Mouse (Mus musculus) left cerebral cortex, adult 2 months (tissue): ENCODE results near the gene Dnali1. TPM values are rescaled to one million over a fixed set of nuclear protein-coding genes. Genes with fewer than 3 reads are reported as not detected.
A peak's percentile ranks its signal among the peaks of the same experiment; 100 is the strongest.

Experiments
- DNase-seq, 2 experiments: peaks; one replicate each; pipeline ENCODE4 v3.0.0; 2021 to 2022; ENCODE audit warnings: low spot score in 2 of 2, mixed read lengths in 1 of 2; ENCODE audit errors: extremely low spot score in 1 of 2
- H3K27ac ChIP-seq: fragments of 200-600 bp; 2 replicates; pipeline ENCODE4 v1.8.1; 2022
- H3K4me3 ChIP-seq: fragments of 200-600 bp; 2 replicates; pipeline ENCODE4 v1.8.1; 2022
- CTCF ChIP-seq: fragments of 200-600 bp; IDR thresholded peaks from 2 replicates; pipeline ENCODE4 v1.8.1; 2022; ENCODE audit warnings: antibody characterized with exemption, mild to moderate bottlenecking, moderate library complexity
- intact Hi-C: fragments of 180-260 bp; cut with DNase I; formaldehyde crosslinking; loops from one replicate; pipeline ENCODE4 v1.15.1; 2025
- total RNA-seq, 2 experiments: library from RNA; stranded (reverse); gene quantifications; 2 replicates each; pipeline ENCODE4 v1.2.3; 2021

Dnali1 gene
- total RNA-seq, 2 experiments from 2014 or later: 0.27 to 0.37 TPM

GRCm38 (mm10) chr4:125077700-125078099, 12.2 kb upstream of the Dnali1 start:
- intact Hi-C loops: no loop called here
- no peak for DNase-seq

GRCm38 (mm10) chr4:125066490-125067370, 1.2 kb upstream of the Dnali1 start, which contains the start of gene Snip1:
TSS of gene Snip1 (plus strand) at chr4:125066672.
- peak; percentile 93 to 94 for DNase-seq
- TF ChIP-seq CTCF: no peak
- Histone ChIP-seq H3K27ac (peak within 1 kb of the TSS; percentile 79), H3K4me3 (peak within 1 kb of the TSS; percentile 93)
- intact Hi-C loops: loop anchor here (1.0 kb wide), 1 partner anchor 19 kb away; the partner anchor contains the start of gene Meaf6

More at GRCm38 (mm10) chr4:125077700-125078099, 12.2 kb upstream of the Dnali1 start:
- Histone ChIP-seq H3K4me3 (no peak overlapping the region), H3K27ac (no peak overlapping the region)
- no peak for TF ChIP-seq CTCF

GRCm38 (mm10) chr4:125063829-125064228, 1.7 kb downstream of the Dnali1 start:
- Histone ChIP-seq H3K27ac (no peak overlapping the region), H3K4me3 (no peak overlapping the region)
- TF ChIP-seq CTCF: no peak
- no peak for DNase-seq
- intact Hi-C loops: no loop called here

- peak; percentile 43 to 56 for DNase-seq
- peak; percentile 77 for TF ChIP-seq CTCF
- H3K4me3 ChIP-seq: no peak overlapping the region
- H3K27ac ChIP-seq: no peak overlapping the region
- intact Hi-C loops: loop anchor here (1.0 kb wide), 1 partner anchor 116 kb away; no protein-coding TSS in a partner anchor
These were observed 6.5 kb downstream of the Dnali1 start for GRCm38 (mm10) chr4:125059025-125059424.

- intact Hi-C loops: no loop called here
These were observed 7.5 kb downstream of the Dnali1 start for GRCm38 (mm10) chr4:125058033-125058432.

GRCm38 (mm10) chr4:125057273-125057672, 8.2 kb downstream of the Dnali1 start:
- H3K27ac ChIP-seq: no peak overlapping the region
- no peak for DNase-seq
- intact Hi-C loops: no loop called here
- TF ChIP-seq CTCF: no peak
- no peak overlapping the region for H3K4me3 ChIP-seq

More at GRCm38 (mm10) chr4:125058033-125058432, 7.5 kb downstream of the Dnali1 start:
- no peak overlapping the region for H3K4me3 ChIP-seq
- no peak overlapping the region for H3K27ac ChIP-seq
- no peak for TF ChIP-seq CTCF
- DNase-seq: no peak

- no peak for TF ChIP-seq CTCF
- intact Hi-C loops: no loop called here
- Histone ChIP-seq H3K27ac (no peak overlapping the region), H3K4me3 (no peak overlapping the region)
- DNase-seq: no peak
These were observed 9.0 kb downstream of the Dnali1 start for GRCm38 (mm10) chr4:125056476-125056875.

- Histone ChIP-seq H3K4me3 (no peak overlapping the region), H3K27ac (no peak overlapping the region)
- TF ChIP-seq CTCF: no peak
- intact Hi-C loops: no loop called here
- DNase-seq: no peak
These were observed 10.1 kb downstream of the Dnali1 start for GRCm38 (mm10) chr4:125055385-125055784.

GRCm38 (mm10) chr4:125044454-125044853, 21.0 kb downstream of the Dnali1 start:
- no peak for TF ChIP-seq CTCF
- intact Hi-C loops: no loop called here
- Histone ChIP-seq H3K4me3 (no peak overlapping the region), H3K27ac (no peak overlapping the region)
- no peak for DNase-seq

GRCm38 (mm10) chr4:125034341-125034740, 31.2 kb downstream of the Dnali1 start:
- intact Hi-C loops: no loop called here
- Histone ChIP-seq H3K27ac (no peak overlapping the region), H3K4me3 (no peak overlapping the region)
- no peak for DNase-seq
- no peak for TF ChIP-seq CTCF

GRCm38 (mm10) chr4:125029891-125030614, 35.5 kb downstream of the Dnali1 start:
- intact Hi-C loops: no loop called here
- Histone ChIP-seq H3K27ac (peak overlapping the region; percentile 82), H3K4me3 (peak overlapping the region; percentile 84)
- peak; percentile 89 for DNase-seq
- no peak for TF ChIP-seq CTCF
